Mouse (Mus musculus): ENCODE measurements at regions not wholly inside any gene's neighbourhood (a gene's known extent, or its start where the extent isn't known, plus 50 kb on each side); places are given as distances from the start of the nearest gene placed in this dataset.

- no peak for DNase-seq
These were observed 191.6 kb upstream of the Mageb18 start for GRCm38 (mm10) chrX:92791023-92791346.

GRCm38 (mm10) chrX:92790323-92791022 lies 191.1 kb upstream of the Mageb18 start:
- DNase-seq: peak; percentile 1

GRCm38 (mm10) chrX:92786814-92787213 lies 187.4 kb upstream of the Mageb18 start:
- DNase-seq: no peak

- peak; percentile 1 for DNase-seq
These were observed 140.7 kb upstream of the Mageb18 start for GRCm38 (mm10) chrX:92740026-92740425.

- no peak for DNase-seq
These were observed 110.9 kb upstream of the Mageb18 start for GRCm38 (mm10) chrX:92710279-92710678.

GRCm38 (mm10) chrX:92679761-92680160 lies 80.4 kb upstream of the Mageb18 start:
- DNase-seq: no peak

GRCm38 (mm10) chrX:92661168-92661567 lies 61.8 kb upstream of the Mageb18 start:
- DNase-seq: peak; percentile 2

Measured in right cerebral cortex, adult 18-20 months (tissue).